Mouse (Mus musculus) kidney, adult 2 months (tissue): Measurements from ENCODE around the gene Zfp617.
"Not testable (repeated sequence)": the region's sequence is repeated elsewhere in the genome, so short reads cannot be mapped to it uniquely, and the experiment has no call there.

ENCODE experiments used
- CTCF ChIP-seq: fragments of 200-500 bp; conservative IDR thresholded peaks from 2 replicates; pipeline ENCODE4 v1.5.1; 2011; ENCODE audit warnings: low read depth, mild to moderate bottlenecking, control low read depth, low read length, moderate library complexity, mixed read lengths; ENCODE audit not compliant: insufficient read depth, insufficient read length
- POLR2A ChIP-seq: fragments of 200-500 bp; IDR thresholded peaks from one replicate; pipeline ENCODE4 v1.6.1; 2011; ENCODE audit warnings: low read depth, low read length, control low read depth

DNA sequence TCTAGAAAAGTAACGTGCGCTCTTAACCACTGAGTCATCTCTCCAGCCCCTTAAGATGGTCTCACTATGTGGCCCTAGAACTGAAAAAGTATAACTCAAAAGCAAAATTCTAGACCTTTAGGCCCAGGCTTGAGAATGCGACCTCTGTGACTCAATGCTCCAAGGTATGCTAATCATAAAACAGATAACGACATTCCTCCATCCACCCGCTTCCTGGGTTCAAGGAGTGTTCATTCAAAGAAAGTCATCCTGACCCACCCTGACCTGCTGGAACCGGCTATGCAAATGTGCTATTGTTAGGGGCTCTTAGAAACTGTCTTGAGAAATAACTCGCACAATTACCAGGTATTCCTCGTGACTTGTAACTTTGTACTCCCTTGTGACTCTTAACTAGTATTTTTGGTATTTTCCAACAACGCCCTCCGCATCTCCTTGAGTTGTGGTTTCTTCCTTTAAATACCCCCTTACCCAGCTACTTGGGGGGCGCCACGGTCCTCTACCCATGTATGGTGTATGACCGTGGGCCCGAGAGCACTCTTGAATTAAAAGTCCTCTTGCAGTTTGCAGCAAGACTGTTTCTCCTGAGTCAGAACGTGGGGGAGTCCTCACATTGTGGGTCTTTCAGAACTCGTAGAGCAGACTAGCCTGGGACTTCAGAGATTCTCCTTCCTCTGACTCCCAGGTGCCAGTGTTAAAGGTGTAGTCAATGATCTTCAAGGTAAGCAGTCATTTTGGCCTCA is 44.7 kb downstream of the Zfp617 start:
- TF ChIP-seq POLR2A, CTCF: not testable (repeated sequence)
